Mouse (Mus musculus) embryonic fibroblast, embryonic 13.5 days (primary cell): ENCODE results near the gene Dnm3.

Source experiments
- CTCF ChIP-seq: IDR thresholded peaks from 2 replicates; pipeline ENCODE4 v1.5.1; 2011; ENCODE audit warnings: mild to moderate bottlenecking, control low read depth, low read length, moderate library complexity, borderline replicate concordance; ENCODE audit not compliant: insufficient read depth
- POLR2A ChIP-seq: IDR thresholded peaks from 2 replicates; pipeline ENCODE4 v1.6.1; 2011; ENCODE audit warnings: low read depth, mild to moderate bottlenecking, control low read depth, low read length, moderate library complexity

DNA sequence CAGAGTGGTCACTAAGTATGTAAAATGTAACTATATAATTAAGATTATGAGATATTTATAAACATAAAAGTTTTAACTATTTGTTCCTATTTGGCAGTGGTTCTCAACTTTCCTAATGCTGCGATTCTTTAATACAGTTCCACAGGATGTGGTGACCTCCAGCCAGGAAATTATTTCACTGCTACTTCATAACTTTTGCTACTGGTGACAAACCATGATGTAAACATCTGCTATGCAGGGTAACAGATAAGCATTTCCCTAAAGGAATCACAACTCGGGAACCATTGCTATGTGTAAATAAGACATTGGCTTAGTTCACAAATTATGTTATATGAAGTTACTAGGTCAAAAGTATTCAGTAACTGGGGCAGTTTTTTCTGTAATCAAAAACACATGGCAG lies 48.9 kb downstream of the Dnm3 start:
- no peak for TF ChIP-seq CTCF
- TF ChIP-seq POLR2A = no peak
